Mouse (Mus musculus) stomach, embryonic 14.5 days (tissue): ENCODE measurements around the gene D2hgdh. TPM values are rescaled to one million over a fixed set of nuclear protein-coding genes. Genes with fewer than 3 reads are reported as not detected.
"Not testable (repeated sequence)": the region's sequence is repeated elsewhere in the genome, so short reads cannot be mapped to it uniquely, and the experiment has no call there.

Source experiments
- ATAC-seq: fragments of 200-750 bp; cut with Nextera tagmentation; 2 replicates; pipeline ENCODE4 v1.8.0; 2017; ENCODE audit warnings: low read depth, moderate TSS enrichment; ENCODE audit not compliant: insufficient number of reproducible peaks, insufficient read depth, low FRiP score
- H3K27ac ChIP-seq: fragments of 300-500 bp; sonication (generic); 2 replicates; pipeline ENCODE4 v1.5.1; 2014; ENCODE audit warnings: mild to moderate bottlenecking, low read length, moderate library complexity, mixed read lengths
- H3K27me3 ChIP-seq: fragments of 300-500 bp; sonication (generic); 2 replicates; pipeline ENCODE4 v1.6.1; 2014; ENCODE audit warnings: low read length, control low read depth, mixed read lengths; ENCODE audit not compliant: control insufficient read depth, insufficient read depth
- H3K36me3 ChIP-seq: fragments of 300-500 bp; sonication (generic); 2 replicates; pipeline ENCODE4 v1.6.1; 2014; ENCODE audit warnings: mild to moderate bottlenecking, control low read depth, low read length, moderate library complexity, mixed read lengths; ENCODE audit not compliant: control insufficient read depth, insufficient read depth
- H3K4me1 ChIP-seq: fragments of 300-500 bp; sonication (generic); 2 replicates; pipeline ENCODE4 v1.6.1; 2014; ENCODE audit warnings: low read length, control low read depth, mixed read lengths; ENCODE audit not compliant: control insufficient read depth, insufficient read depth
- H3K4me2 ChIP-seq: fragments of 300-500 bp; sonication (generic); replicated peaks from 2 replicates; pipeline ENCODE4 v1.6.1; 2014; ENCODE audit warnings: low read depth, low read length, control low read depth
- H3K4me3 ChIP-seq: fragments of 300-500 bp; sonication (generic); 2 replicates; pipeline ENCODE4 v1.5.1; 2014; ENCODE audit warnings: low read depth, low read length, control low read depth
- H3K9ac ChIP-seq: fragments of 300-500 bp; sonication (generic); replicated peaks from 2 replicates; pipeline ENCODE4 v1.6.1; 2014; ENCODE audit warnings: low read depth, mild to moderate bottlenecking, control low read depth, low read length, moderate library complexity, mixed read lengths
- H3K9me3 ChIP-seq: fragments of 300-500 bp; sonication (generic); 2 replicates; pipeline ENCODE4 v1.6.1; 2016; ENCODE audit warnings: low read depth, low read length, control low read depth; ENCODE audit not compliant: control insufficient read depth
- WGBS: fragments of 180-500 bp; shearing (Covaris S2); extraction: QIAGEN DNeasy Blood & Tissue Kit; methylation state at CpG from one replicate; pipeline ENCODE4 v1.1.7; 2014; 5-methylcytosine and 5-hydroxymethylcytosine counted together
- polyA plus RNA-seq: library from polyadenylated mRNA; unstranded; fragments of >200 nt; fragmentation: Nextera tagmentation; extraction: Ambion mirVana; gene quantifications from 2 replicates; pipeline ENCODE4 v1.2.1, GENCODE M21; 2014

The D2hgdh gene
- polyA plus RNA-seq, 1 experiment from 2014 or later = 16.0 TPM

GRCm38 (mm10) chr1:93836532-93836913 lies 11.8 kb downstream of the D2hgdh start:
- H3K36me3 ChIP-seq = peaks cover 6% of the 10 kb centered on the region
- no peak overlapping the region for H3K4me2 ChIP-seq
- 93% methylated on average over 2 of the region's 2 CpGs for WGBS
- no peaks in the 10 kb centered on the region for H3K9me3 ChIP-seq
- no peak for ATAC-seq
- no peak overlapping the region for H3K9ac ChIP-seq
- H3K4me1 ChIP-seq = no peaks in the 10 kb centered on the region
- H3K27me3 ChIP-seq = no peaks in the 10 kb centered on the region
- H3K27ac ChIP-seq = no peak overlapping the region
- H3K4me3 ChIP-seq = no peak overlapping the region

GRCm38 (mm10) chr1:93837335-93837734 lies 12.6 kb downstream of the D2hgdh start:
- no peak for ATAC-seq
- Histone ChIP-seq H3K4me2 (no peak overlapping the region), H3K4me1 (no peaks in the 10 kb centered on the region), H3K27ac (no peak overlapping the region), H3K9me3 (no peaks in the 10 kb centered on the region), H3K27me3 (no peaks in the 10 kb centered on the region), H3K36me3 (peaks cover 6% of the 10 kb centered on the region), H3K9ac (no peak overlapping the region), H3K4me3 (no peak overlapping the region)
- WGBS = 95% methylated on average over 8 of the region's 8 CpGs

- WGBS = 92% methylated on average over 7 of the region's 8 CpGs
- H3K9me3 ChIP-seq, H3K27me3 ChIP-seq, H3K4me1 ChIP-seq, H3K27ac ChIP-seq, H3K36me3 ChIP-seq, H3K4me3 ChIP-seq, H3K9ac ChIP-seq, H3K4me2 ChIP-seq, ATAC-seq: not testable (repeated sequence)
Observed at GRCm38 (mm10) chr1:93838569-93838968, 13.9 kb downstream of the D2hgdh start.

GRCm38 (mm10) chr1:93845766-93846366 lies 21.2 kb downstream of the D2hgdh start:
- not testable (repeated sequence) for H3K4me1 ChIP-seq, ATAC-seq, H3K9ac ChIP-seq, H3K4me2 ChIP-seq, H3K9me3 ChIP-seq, H3K27me3 ChIP-seq, H3K4me3 ChIP-seq, H3K36me3 ChIP-seq, H3K27ac ChIP-seq
- 63% methylated on average over 1 of the region's 3 CpGs for WGBS

- H3K36me3 ChIP-seq, H3K4me1 ChIP-seq, H3K9me3 ChIP-seq, ATAC-seq, H3K4me3 ChIP-seq, H3K9ac ChIP-seq, H3K27me3 ChIP-seq, H3K4me2 ChIP-seq, H3K27ac ChIP-seq: not testable (repeated sequence)
- 83% methylated on average over 4 of the region's 4 CpGs for whole genome bisulfite sequencing
Observed at GRCm38 (mm10) chr1:93855790-93856189, 31.1 kb downstream of the D2hgdh start.

GRCm38 (mm10) chr1:93857370-93857769 lies 32.7 kb downstream of the D2hgdh start:
- no peaks in the 10 kb centered on the region for H3K9me3 ChIP-seq
- H3K4me1 ChIP-seq = no peaks in the 10 kb centered on the region
- no peak overlapping the region for H3K27ac ChIP-seq
- no peaks in the 10 kb centered on the region for H3K27me3 ChIP-seq
- WGBS = 47% methylated on average over 6 of the region's 6 CpGs
- no peaks in the 10 kb centered on the region for H3K36me3 ChIP-seq
- no peak for ATAC-seq
- no peak overlapping the region for H3K9ac ChIP-seq
- no peak overlapping the region for H3K4me3 ChIP-seq
- H3K4me2 ChIP-seq = no peak overlapping the region

- H3K9ac ChIP-seq = no peak overlapping the region
- H3K9me3 ChIP-seq = no peaks in the 10 kb centered on the region
- no peak overlapping the region for H3K4me3 ChIP-seq
- H3K36me3 ChIP-seq = no peaks in the 10 kb centered on the region
- no peak for ATAC-seq
- no peaks in the 10 kb centered on the region for H3K4me1 ChIP-seq
- no peak overlapping the region for H3K27ac ChIP-seq
- WGBS = 48% methylated on average over 3 of the region's 3 CpGs
- H3K4me2 ChIP-seq = no peak overlapping the region
- no peaks in the 10 kb centered on the region for H3K27me3 ChIP-seq
Observed at GRCm38 (mm10) chr1:93857991-93858390, 33.3 kb downstream of the D2hgdh start.

- no peaks in the 10 kb centered on the region for H3K4me1 ChIP-seq
- ATAC-seq = no peak
- H3K4me2 ChIP-seq = no peak overlapping the region
- no peaks in the 10 kb centered on the region for H3K9me3 ChIP-seq
- H3K27ac ChIP-seq = no peak overlapping the region
- no peak overlapping the region for H3K9ac ChIP-seq
- no peak overlapping the region for H3K4me3 ChIP-seq
- H3K36me3 ChIP-seq = no peaks in the 10 kb centered on the region
- H3K27me3 ChIP-seq = no peaks in the 10 kb centered on the region
Observed at GRCm38 (mm10) chr1:93859619-93860018, 34.9 kb downstream of the D2hgdh start.

- H3K9me3 ChIP-seq, H3K4me2 ChIP-seq, H3K4me3 ChIP-seq, H3K27ac ChIP-seq, ATAC-seq, H3K36me3 ChIP-seq, H3K27me3 ChIP-seq, H3K4me1 ChIP-seq, H3K9ac ChIP-seq: not testable (repeated sequence)
- WGBS = 44% methylated on average over 2 of the region's 2 CpGs
Observed at GRCm38 (mm10) chr1:93861048-93861447, 36.3 kb downstream of the D2hgdh start, which contains the start of gene Gal3st2. TSS of gene Gal3st2 (plus strand) at chr1:93861306.
